Mouse (Mus musculus): ENCODE measurements around the gene Card14. TPM values are rescaled to one million over a fixed set of nuclear protein-coding genes. Genes with fewer than 3 reads are reported as not detected.
"Not testable (repeated sequence)": the region's sequence is repeated elsewhere in the genome, so short reads cannot be mapped to it uniquely, and the experiment has no call there.

The Card14 gene
- polyA plus RNA-seq, 1 experiment from 2014 or later: 0.16 TPM

DNA sequence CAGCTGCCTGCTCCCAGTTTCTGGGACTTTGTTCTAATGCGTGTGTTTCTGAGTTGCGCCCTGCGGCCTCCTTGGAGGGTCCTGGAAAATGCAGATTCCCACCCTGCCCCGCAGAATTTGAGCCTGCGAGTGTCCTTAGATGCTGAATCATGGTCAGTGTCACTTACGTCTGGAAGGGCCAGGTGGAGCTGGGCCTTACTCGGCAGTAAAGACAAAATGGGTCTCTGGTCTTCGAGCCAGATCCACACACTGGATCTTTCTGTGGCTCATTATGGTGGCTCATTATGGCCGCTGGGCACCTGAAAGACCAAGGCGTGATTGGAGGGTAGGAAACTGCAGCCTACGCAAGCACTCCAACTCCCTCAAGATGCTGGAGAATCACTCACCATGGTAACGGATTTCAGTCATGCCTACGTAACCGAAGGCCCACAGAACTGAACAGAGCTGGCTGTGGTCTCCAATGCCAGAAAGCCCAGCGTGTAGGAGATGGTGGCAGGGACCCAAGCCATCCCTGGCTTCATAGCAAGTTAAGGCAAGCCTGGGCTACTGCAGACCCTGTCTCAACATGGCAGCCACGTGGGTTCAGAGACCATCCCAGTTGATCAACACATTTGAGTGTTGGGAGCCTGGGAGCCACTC, 38.9 kb upstream of the Card14 start:
- Histone ChIP-seq H3K9me3 (ENCODE audit: control insufficient read depth, low read length) (no peaks in the 10 kb centered on the region), H3K4me2 (ENCODE audit: low read length) (peak overlapping the region; percentile 84), H3K4me3 (replicated peaks; ENCODE audit: low read depth, low read length) (peak overlapping the region; percentile 64), H3K36me3 (ENCODE audit: control insufficient read depth, insufficient read depth, low read length) (peaks cover 24% of the 10 kb centered on the region), H3K4me1 (ENCODE audit: control insufficient read depth, insufficient read depth, low read length) (peaks cover 13% of the 10 kb centered on the region), H3K27ac (replicated peaks; ENCODE audit: low read depth, low read length) (no peak overlapping the region), H3K27me3 (ENCODE audit: control insufficient read depth, insufficient read depth, low read length) (no peaks in the 10 kb centered on the region), H3K9ac (replicated peaks; ENCODE audit: low read length) (peak overlapping the region; percentile 76)
- peak; percentile 42 for DNase-seq
- 72% methylated on average over 16 of the region's 16 CpGs for WGBS
- ATAC-seq (ENCODE audit: low FRiP score, low TSS enrichment): no peak

DNA sequence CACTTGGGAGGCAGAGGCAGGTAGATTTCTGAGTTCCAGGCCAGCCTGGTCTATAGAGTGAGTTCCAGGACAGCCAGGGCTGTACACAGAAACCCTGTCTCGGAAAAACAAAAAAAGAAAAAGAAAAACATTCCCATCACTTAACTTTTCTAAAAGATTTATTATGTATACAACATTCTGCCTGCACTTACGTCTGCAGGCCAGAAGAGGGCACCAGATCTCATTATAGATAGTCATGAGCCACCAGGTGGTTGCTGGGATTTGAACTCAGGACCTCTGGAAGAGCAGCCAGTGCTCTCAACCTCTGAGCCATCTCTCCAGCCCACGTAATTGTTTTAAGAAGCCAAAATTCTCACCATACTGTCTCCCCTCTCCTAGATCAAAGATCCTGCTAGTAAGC, 35.1 kb upstream of the Card14 start:
- H3K36me3 ChIP-seq (ENCODE audit: control insufficient read depth, insufficient read depth, low read length): peaks cover 46% of the 10 kb centered on the region
- 54% methylated on average over 3 of the region's 3 CpGs for WGBS
- not testable (repeated sequence) for ATAC-seq (ENCODE audit: low FRiP score, low TSS enrichment)

DNA sequence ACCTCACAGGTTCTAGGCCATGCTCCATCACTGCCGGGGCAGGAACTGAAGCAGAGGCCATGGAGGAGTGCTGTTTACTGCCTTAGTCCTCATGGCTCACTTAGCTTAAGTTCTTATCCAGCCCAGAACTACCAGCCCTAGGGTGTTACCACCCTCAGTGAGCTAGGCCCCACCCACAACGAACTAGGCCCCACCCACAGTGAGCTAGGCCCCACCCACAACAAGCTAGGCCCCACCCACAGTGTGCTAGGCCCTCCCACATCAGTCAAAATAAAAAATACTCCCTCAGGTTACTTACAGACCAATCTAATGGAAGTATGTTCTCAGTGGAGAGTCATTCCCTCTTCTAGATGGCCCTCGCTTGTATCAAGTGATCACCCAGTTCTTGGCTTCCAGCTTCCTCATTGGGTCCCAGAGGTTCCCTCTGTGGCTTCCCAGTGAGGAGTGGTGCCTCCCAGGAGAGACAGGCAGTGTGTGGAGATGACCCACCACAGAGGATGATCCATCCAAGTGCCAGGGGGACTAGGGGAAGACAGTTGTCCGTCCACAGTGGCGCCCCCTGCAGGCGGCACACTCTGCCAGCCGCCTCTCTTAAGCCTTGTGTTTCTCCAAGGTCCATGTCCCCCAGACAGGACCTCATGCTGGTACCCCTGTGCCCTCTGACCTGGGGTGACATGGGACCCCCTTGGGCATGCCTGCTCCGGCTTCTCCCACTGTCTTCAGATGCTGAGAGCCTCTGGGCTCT, 34.2 kb upstream of the Card14 start:
- Histone ChIP-seq H3K27me3 (ENCODE audit: control insufficient read depth, insufficient read depth, low read length) (no peaks in the 10 kb centered on the region), H3K9me3 (ENCODE audit: control insufficient read depth, low read length) (no peaks in the 10 kb centered on the region), H3K4me2 (ENCODE audit: low read length) (no peak overlapping the region), H3K4me3 (replicated peaks; ENCODE audit: low read depth, low read length) (no peak overlapping the region), H3K36me3 (ENCODE audit: control insufficient read depth, insufficient read depth, low read length) (peaks cover 48% of the 10 kb centered on the region), H3K4me1 (ENCODE audit: control insufficient read depth, insufficient read depth, low read length) (peaks cover 8% of the 10 kb centered on the region), H3K9ac (replicated peaks; ENCODE audit: low read length) (no peak overlapping the region), H3K27ac (replicated peaks; ENCODE audit: low read depth, low read length) (no peak overlapping the region)
- DNase-seq: no peak
- 90% methylated on average over 8 of the region's 8 CpGs for WGBS
- no peak for ATAC-seq (ENCODE audit: low FRiP score, low TSS enrichment)

More for the DNA sequence above, 35.1 kb upstream of the Card14 start:
- H3K4me3 ChIP-seq (replicated peaks; ENCODE audit: low read depth, low read length); H3K9ac ChIP-seq (replicated peaks; ENCODE audit: low read length); H3K9me3 ChIP-seq (ENCODE audit: control insufficient read depth, low read length); H3K4me1 ChIP-seq (ENCODE audit: control insufficient read depth, insufficient read depth, low read length); H3K4me2 ChIP-seq (ENCODE audit: low read length); DNase-seq; H3K27me3 ChIP-seq (ENCODE audit: control insufficient read depth, insufficient read depth, low read length); H3K27ac ChIP-seq (replicated peaks; ENCODE audit: low read depth, low read length): not testable (repeated sequence)

DNA sequence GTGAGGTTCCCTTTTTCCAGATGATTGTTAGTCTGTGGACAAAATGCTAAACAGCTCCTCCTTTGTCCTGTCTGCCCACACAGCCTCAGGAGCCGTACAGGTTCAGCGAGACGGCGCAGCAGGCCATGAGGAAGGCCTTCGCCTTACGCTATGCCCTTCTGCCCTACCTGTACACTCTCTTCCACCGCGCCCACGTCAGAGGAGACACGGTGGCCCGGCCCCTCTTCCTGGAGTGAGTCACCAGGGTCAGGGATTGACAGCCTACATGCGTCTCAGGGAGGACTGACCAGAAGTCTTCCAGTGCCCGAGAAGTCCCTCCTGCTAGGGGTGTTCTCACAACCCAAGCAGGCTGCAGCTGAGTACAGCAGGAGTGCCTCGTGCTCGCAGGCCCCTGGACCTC, 26.5 kb upstream of the Card14 start:
- ATAC-seq (ENCODE audit: low FRiP score, low TSS enrichment): no peak
- no peak overlapping the region for H3K4me2 ChIP-seq (ENCODE audit: low read length)
- H3K9me3 ChIP-seq (ENCODE audit: control insufficient read depth, low read length): no peaks in the 10 kb centered on the region
- peaks cover 66% of the 10 kb centered on the region for H3K36me3 ChIP-seq (ENCODE audit: control insufficient read depth, insufficient read depth, low read length)
- no peak for DNase-seq
- no peaks in the 10 kb centered on the region for H3K4me1 ChIP-seq (ENCODE audit: control insufficient read depth, insufficient read depth, low read length)
- H3K27ac ChIP-seq (replicated peaks; ENCODE audit: low read depth, low read length): no peak overlapping the region
- H3K4me3 ChIP-seq (replicated peaks; ENCODE audit: low read depth, low read length): no peak overlapping the region
- H3K27me3 ChIP-seq (ENCODE audit: control insufficient read depth, insufficient read depth, low read length): no peaks in the 10 kb centered on the region
- no peak overlapping the region for H3K9ac ChIP-seq (replicated peaks; ENCODE audit: low read length)
- 83% methylated on average over 15 of the region's 15 CpGs for WGBS

DNA sequence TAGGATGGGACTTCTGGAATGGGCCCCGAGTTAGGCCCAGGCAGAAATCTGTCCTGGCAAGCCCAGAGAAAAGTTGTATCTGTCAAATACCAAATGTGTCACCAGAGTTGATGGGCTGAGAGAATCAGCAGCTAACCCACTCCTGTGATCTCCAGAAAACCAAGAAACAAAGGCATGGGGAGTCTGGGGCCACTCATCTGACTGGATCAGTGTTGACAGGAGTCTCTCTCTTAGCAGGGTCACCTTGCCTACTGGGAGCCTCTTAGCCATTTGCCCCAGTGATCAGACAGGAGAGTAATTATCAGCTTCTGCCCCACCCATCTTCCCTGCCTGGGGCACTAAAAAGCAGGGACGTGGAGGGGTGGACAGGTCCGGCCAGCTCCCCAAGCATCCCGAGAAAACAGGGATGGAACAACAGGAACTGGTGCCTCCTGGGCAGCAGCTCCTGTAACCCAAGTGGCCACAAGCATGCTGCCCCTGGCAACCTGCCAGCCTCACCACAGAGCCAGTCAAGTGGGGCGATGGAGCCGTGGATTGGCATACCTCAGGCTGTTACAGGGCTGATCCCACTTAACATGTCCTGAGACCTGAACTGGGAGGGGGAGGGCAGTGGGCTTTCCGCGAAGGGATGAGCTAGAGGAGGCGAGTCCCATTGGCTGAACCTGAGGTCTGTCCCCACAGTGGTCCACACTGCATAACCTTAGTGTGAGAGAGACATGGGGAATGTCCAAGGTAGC, 21.6 kb upstream of the Card14 start:
- Histone ChIP-seq H3K36me3 (ENCODE audit: control insufficient read depth, insufficient read depth, low read length) (peaks cover 90% of the 10 kb centered on the region), H3K9me3 (ENCODE audit: control insufficient read depth, low read length) (no peaks in the 10 kb centered on the region), H3K27me3 (ENCODE audit: control insufficient read depth, insufficient read depth, low read length) (no peaks in the 10 kb centered on the region), H3K9ac (replicated peaks; ENCODE audit: low read length) (no peak overlapping the region), H3K4me2 (ENCODE audit: low read length) (no peak overlapping the region), H3K27ac (replicated peaks; ENCODE audit: low read depth, low read length) (no peak overlapping the region), H3K4me1 (ENCODE audit: control insufficient read depth, insufficient read depth, low read length) (no peaks in the 10 kb centered on the region), H3K4me3 (replicated peaks; ENCODE audit: low read depth, low read length) (no peak overlapping the region)
- 72% methylated on average over 9 of the region's 9 CpGs for WGBS
- DNase-seq: peak; percentile 47
- ATAC-seq (ENCODE audit: low FRiP score, low TSS enrichment): no peak

DNA sequence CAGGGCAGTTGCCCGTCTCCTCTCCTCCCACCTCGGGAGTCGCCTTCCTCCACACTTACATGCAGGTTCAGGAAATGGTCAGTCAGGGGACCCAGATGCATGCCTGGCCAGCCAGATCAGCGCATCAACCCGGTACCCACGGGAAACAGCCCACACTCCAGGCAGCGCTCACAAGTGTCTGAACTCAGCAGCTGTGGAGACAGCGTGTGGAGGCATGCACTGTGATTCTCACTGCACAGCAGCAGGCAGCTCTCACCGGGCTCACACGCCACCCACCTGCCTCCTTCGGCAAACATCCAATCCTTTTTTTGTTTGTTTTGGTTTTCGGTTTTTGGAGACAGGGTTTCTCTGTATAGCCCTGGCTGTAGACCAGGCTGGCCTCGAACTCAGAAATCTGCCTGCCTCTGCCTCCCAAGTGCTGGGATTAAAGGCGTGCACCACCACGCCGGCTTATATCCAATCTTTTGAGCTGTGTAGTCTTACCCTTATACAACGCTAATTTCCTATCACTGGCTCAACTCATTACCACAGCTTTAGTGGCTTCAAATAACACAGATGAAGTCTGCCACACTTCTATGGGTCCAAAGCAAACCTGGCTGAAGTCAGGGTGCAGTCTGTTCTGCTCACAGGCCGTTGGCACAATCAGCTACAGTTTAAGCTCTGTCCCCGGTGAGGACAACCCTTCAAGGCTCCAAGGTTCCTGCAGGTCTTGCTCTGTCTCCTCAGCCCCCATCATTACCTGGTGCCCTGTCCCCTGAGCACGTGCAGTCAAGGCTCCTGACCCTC, 20.2 kb upstream of the Card14 start:
- no peaks in the 10 kb centered on the region for H3K9me3 ChIP-seq (ENCODE audit: control insufficient read depth, low read length)
- WGBS: 91% methylated on average over 20 of the region's 20 CpGs
- H3K4me3 ChIP-seq (replicated peaks; ENCODE audit: low read depth, low read length): no peak overlapping the region
- DNase-seq (no peak), ATAC-seq (ENCODE audit: low FRiP score, low TSS enrichment) (no peak)
- H3K36me3 ChIP-seq (ENCODE audit: control insufficient read depth, insufficient read depth, low read length): peaks cover 93% of the 10 kb centered on the region
- H3K4me1 ChIP-seq (ENCODE audit: control insufficient read depth, insufficient read depth, low read length): no peaks in the 10 kb centered on the region
- no peaks in the 10 kb centered on the region for H3K27me3 ChIP-seq (ENCODE audit: control insufficient read depth, insufficient read depth, low read length)
- H3K27ac ChIP-seq (replicated peaks; ENCODE audit: low read depth, low read length): no peak overlapping the region
- H3K9ac ChIP-seq (replicated peaks; ENCODE audit: low read length): no peak overlapping the region
- no peak overlapping the region for H3K4me2 ChIP-seq (ENCODE audit: low read length)

DNA sequence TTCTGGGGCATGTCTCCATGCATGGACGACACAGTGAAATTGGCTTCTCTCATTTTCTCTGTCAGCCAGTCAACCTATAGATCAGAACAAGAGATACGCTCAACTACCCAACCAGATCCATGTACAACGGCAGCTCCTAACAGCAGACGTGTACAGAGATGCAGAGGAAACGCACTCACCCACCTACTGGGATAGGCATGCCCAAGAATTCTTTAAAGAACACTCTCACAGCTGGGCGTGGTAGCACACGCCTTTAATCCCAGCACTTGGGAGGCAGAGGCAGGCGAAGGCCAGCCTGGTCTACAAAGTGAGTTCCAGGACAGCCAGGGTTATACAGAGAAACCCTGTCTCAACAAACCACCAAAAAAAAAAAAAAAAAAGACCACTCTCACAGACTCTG, 14.7 kb upstream of the Card14 start:
- H3K27me3 ChIP-seq (ENCODE audit: control insufficient read depth, insufficient read depth, low read length); ATAC-seq (ENCODE audit: low FRiP score, low TSS enrichment); H3K27ac ChIP-seq (replicated peaks; ENCODE audit: low read depth, low read length); H3K4me1 ChIP-seq (ENCODE audit: control insufficient read depth, insufficient read depth, low read length); DNase-seq; H3K9ac ChIP-seq (replicated peaks; ENCODE audit: low read length); H3K4me3 ChIP-seq (replicated peaks; ENCODE audit: low read depth, low read length); H3K4me2 ChIP-seq (ENCODE audit: low read length); H3K9me3 ChIP-seq (ENCODE audit: control insufficient read depth, low read length): not testable (repeated sequence)
- WGBS: 95% methylated on average over 8 of the region's 8 CpGs
- peaks cover 96% of the 10 kb centered on the region for H3K36me3 ChIP-seq (ENCODE audit: control insufficient read depth, insufficient read depth, low read length)

DNA sequence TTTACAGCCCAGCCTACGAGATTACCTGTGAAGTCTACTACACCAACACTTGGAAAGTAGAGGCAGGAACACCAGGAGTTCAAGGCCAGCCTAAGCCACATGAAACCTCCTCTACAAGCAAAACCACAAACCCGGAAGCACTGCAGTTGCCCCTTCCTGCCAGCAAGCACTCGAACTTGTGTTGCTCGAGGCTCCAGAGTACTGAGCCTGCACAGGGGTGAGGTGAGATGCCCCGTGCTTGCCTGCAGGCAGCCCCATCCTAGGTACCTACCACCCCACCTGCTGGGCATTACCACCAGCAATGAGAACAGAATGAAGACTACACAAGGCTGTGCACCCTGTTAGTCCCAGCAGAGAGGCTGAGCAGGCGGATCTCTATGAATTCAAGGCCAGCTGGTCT, 9.6 kb upstream of the Card14 start:
- Histone ChIP-seq H3K9ac (replicated peaks; ENCODE audit: low read length) (no peak overlapping the region), H3K9me3 (ENCODE audit: control insufficient read depth, low read length) (no peaks in the 10 kb centered on the region), H3K4me1 (ENCODE audit: control insufficient read depth, insufficient read depth, low read length) (peaks cover 15% of the 10 kb centered on the region), H3K4me3 (replicated peaks; ENCODE audit: low read depth, low read length) (no peak overlapping the region), H3K27me3 (ENCODE audit: control insufficient read depth, insufficient read depth, low read length) (no peaks in the 10 kb centered on the region), H3K27ac (replicated peaks; ENCODE audit: low read depth, low read length) (no peak overlapping the region), H3K36me3 (ENCODE audit: control insufficient read depth, insufficient read depth, low read length) (peaks cover 47% of the 10 kb centered on the region), H3K4me2 (ENCODE audit: low read length) (no peak overlapping the region; the same call in 1 of the 2 replicates)
- no peak for ATAC-seq (ENCODE audit: low FRiP score, low TSS enrichment)
- WGBS: 91% methylated on average over 6 of the region's 6 CpGs
- no peak for DNase-seq

Measured in midbrain, embryonic 14.5 days (tissue).